Mouse (Mus musculus) heart, embryonic 15.5 days (tissue): Measurements from ENCODE around the gene Rassf3. TPM values are rescaled to one million over a fixed set of nuclear protein-coding genes. Genes with fewer than 3 reads are reported as not detected.
A peak's percentile ranks its signal among the peaks of the same experiment; 100 is the strongest.

Experiments
- ATAC-seq: fragments of 200-750 bp; cut with Nextera tagmentation; replicated peaks from 2 replicates; pipeline ENCODE4 v1.8.0; 2017; ENCODE audit warnings: low read depth, moderate TSS enrichment; ENCODE audit not compliant: insufficient number of reproducible peaks, insufficient read depth, low FRiP score
- H3K27ac ChIP-seq: fragments of 300-500 bp; sonication (generic); 2 replicates; pipeline ENCODE4 v1.5.1; 2015; ENCODE audit warnings: mild to moderate bottlenecking, inconsistent platforms
- H3K27me3 ChIP-seq: fragments of 300-500 bp; sonication (generic); 2 replicates; pipeline ENCODE4 v1.6.1; 2015; ENCODE audit warnings: inconsistent platforms
- H3K36me3 ChIP-seq: fragments of 300-500 bp; sonication (generic); 2 replicates; pipeline ENCODE4 v1.6.1; 2015; ENCODE audit warnings: mild to moderate bottlenecking, inconsistent platforms
- H3K4me1 ChIP-seq: fragments of 300-500 bp; sonication (generic); replicated peaks from 2 replicates; pipeline ENCODE4 v1.6.1; 2015; ENCODE audit warnings: inconsistent platforms
- H3K4me2 ChIP-seq: fragments of 300-500 bp; sonication (generic); 2 replicates; pipeline ENCODE4 v1.6.1; 2015; ENCODE audit warnings: inconsistent platforms, mild to moderate bottlenecking, moderate library complexity
- H3K4me3 ChIP-seq: fragments of 300-500 bp; sonication (generic); 2 replicates; pipeline ENCODE4 v1.5.1; 2015; ENCODE audit warnings: mild to moderate bottlenecking, inconsistent platforms
- H3K9ac ChIP-seq: fragments of 300-500 bp; sonication (generic); 2 replicates; pipeline ENCODE4 v1.6.1; 2015; ENCODE audit warnings: mild to moderate bottlenecking, inconsistent platforms
- H3K9me3 ChIP-seq: fragments of 300-500 bp; sonication (generic); replicated peaks from 2 replicates; pipeline ENCODE4 v1.6.1; 2016; ENCODE audit warnings: inconsistent platforms
- WGBS: fragments of 180-500 bp; shearing (Covaris S2); methylation state at CpG from one replicate; pipeline ENCODE4 v1.1.7; 2015; ENCODE audit warnings: mixed read lengths; 5-methylcytosine and 5-hydroxymethylcytosine counted together
- polyA plus RNA-seq: library from polyadenylated mRNA; unstranded; fragments of >200 nt; fragmentation: Nextera tagmentation; extraction: Ambion mirVana; gene quantifications from 2 replicates; pipeline ENCODE4 v1.2.1, GENCODE M21; 2015

Gene Rassf3
- polyA plus RNA-seq, 1 experiment from 2014 or later: 22.2 TPM

DNA sequence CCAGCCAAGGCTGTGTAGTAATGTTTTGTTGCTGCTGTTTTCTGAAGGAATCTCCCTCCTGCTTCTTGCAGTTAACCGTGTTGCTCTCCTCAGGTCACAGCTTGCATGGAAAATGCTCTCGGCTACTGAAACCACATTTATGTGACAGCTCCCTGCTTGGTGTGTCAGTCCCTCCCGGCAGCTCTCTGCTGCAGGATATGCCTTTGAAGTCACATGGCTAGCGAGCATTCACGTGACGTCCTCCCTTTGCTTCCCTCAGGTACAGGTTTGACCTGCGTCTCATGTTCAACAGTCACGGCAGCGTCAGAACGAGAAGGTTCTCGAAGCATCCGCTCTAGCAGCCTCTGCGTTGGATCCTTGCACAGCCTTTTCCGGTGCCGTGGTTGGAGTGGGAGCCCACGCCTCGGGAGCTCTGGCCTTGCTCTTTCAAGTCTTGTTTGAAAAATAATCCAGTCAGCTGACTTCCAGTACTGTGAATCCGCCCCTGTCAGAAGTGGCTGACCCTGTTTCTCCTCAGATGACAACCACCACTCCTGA lies 81.3 kb downstream of the Rassf3 start:
- Histone ChIP-seq H3K36me3 (peaks cover 54% of the 10 kb centered on the region; the same call in 1 of the 2 replicates), H3K4me2 (no peak overlapping the region), H3K4me3 (no peak overlapping the region), H3K9me3 (no peaks in the 10 kb centered on the region), H3K27ac (no peak overlapping the region), H3K27me3 (no peaks in the 10 kb centered on the region), H3K4me1 (peaks cover 13% of the 10 kb centered on the region), H3K9ac (no peak overlapping the region)
- no peak for ATAC-seq
- 70% methylated on average over 18 of the region's 18 CpGs for WGBS

DNA sequence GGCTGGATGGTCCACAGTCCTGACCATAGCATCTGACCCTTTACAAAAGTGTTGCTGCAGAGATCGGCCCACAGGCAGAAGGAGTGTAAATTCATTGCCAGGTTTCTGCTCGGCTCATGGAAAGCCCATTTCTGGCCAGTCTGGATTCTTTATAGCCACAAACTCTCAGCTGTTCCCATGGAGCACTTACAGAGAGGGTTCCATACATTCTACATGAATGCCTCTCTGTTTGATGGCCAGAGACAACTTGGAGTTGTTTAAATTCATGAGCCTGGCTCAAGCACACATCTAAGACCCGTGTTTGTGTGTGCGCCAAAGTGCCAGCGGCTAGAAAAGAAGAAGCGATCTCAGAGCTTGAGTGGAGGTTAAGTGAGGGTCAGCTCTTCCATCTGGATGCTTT lies 81.9 kb downstream of the Rassf3 start:
- Histone ChIP-seq H3K27ac (no peak overlapping the region), H3K9ac (no peak overlapping the region), H3K4me2 (no peak overlapping the region), H3K4me1 (peaks cover 13% of the 10 kb centered on the region), H3K36me3 (peaks cover 58% of the 10 kb centered on the region; the same call in 1 of the 2 replicates), H3K4me3 (no peak overlapping the region), H3K27me3 (no peaks in the 10 kb centered on the region), H3K9me3 (no peaks in the 10 kb centered on the region)
- WGBS: 79% methylated on average over 6 of the region's 6 CpGs
- no peak for ATAC-seq

DNA sequence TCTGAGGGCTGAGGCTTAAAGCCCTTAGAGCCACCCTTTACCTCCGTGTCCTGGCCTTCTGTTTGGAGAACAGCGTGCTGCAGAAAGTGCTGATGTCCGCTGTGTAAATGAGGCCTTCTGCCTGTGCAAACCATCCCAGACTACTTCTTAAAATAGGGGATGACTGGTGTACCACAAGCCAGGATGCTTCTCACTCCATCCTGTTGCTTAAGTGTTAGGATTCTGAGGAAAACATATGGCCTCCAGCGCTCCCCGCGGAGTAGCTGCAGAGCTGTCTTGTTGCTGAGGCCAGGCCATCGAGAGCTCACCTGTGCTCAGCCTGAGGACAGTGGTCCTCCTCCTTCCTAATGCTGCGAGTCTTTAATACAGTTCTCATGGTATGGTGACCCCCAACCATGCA lies 84.2 kb downstream of the Rassf3 start:
- H3K27ac ChIP-seq: no peak overlapping the region
- no peaks in the 10 kb centered on the region for H3K9me3 ChIP-seq
- peaks cover 15% of the 10 kb centered on the region for H3K4me1 ChIP-seq
- H3K4me3 ChIP-seq: no peak overlapping the region
- no peaks in the 10 kb centered on the region for H3K27me3 ChIP-seq
- peaks cover 67% of the 10 kb centered on the region; the same call in 1 of the 2 replicates for H3K36me3 ChIP-seq
- ATAC-seq: no peak
- H3K9ac ChIP-seq: no peak overlapping the region
- no peak overlapping the region for H3K4me2 ChIP-seq
- WGBS: 93% methylated on average over 8 of the region's 8 CpGs

- Histone ChIP-seq H3K27me3 (no peaks in the 10 kb centered on the region), H3K9me3 (no peaks in the 10 kb centered on the region), H3K9ac (no peak overlapping the region), H3K4me1 (peaks cover 18% of the 10 kb centered on the region), H3K36me3 (peaks cover 57% of the 10 kb centered on the region; the same call in 1 of the 2 replicates), H3K4me2 (no peak overlapping the region), H3K27ac (no peak overlapping the region), H3K4me3 (no peak overlapping the region)
- 80% methylated on average over 10 of the region's 10 CpGs for WGBS
- no peak for ATAC-seq
Measured at GRCm38 (mm10) chr10:121390602-121391001, 85.5 kb downstream of the Rassf3 start.

GRCm38 (mm10) chr10:121386347-121386746 lies 89.8 kb downstream of the Rassf3 start:
- Histone ChIP-seq H3K4me1 (peaks cover 15% of the 10 kb centered on the region), H3K36me3 (peaks cover 45% of the 10 kb centered on the region), H3K9me3 (no peaks in the 10 kb centered on the region), H3K4me3 (no peak overlapping the region), H3K9ac (no peak overlapping the region), H3K27me3 (no peaks in the 10 kb centered on the region), H3K27ac (peak overlapping the region; percentile 21; the same call in 1 of the 2 replicates), H3K4me2 (peak overlapping the region; percentile 31)
- no peak; the same call in 1 of the 2 replicates for ATAC-seq
- 30% methylated on average over 9 of the region's 9 CpGs for WGBS

DNA sequence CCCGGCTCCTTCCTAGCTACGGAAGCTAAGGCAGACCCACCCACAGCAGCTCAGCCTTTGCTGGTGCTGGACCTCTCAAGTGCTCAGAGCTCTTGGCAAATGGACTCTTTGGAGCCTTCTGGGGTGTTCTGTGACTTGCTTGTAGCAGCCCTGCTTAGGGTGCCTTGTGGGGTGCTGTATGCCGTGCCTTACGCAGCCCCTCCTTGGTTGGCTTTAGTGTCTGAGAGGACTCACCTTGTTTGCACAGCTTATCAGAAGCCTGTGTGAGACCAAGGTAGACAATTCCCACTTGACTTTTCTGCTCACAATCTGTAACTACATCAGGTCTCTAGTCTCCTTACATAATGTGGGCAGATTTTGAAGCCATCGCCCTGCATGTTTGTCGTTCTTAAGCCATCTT lies 90.5 kb downstream of the Rassf3 start:
- Histone ChIP-seq H3K27me3 (no peaks in the 10 kb centered on the region), H3K36me3 (peaks cover 47% of the 10 kb centered on the region), H3K9ac (no peak overlapping the region), H3K4me1 (peaks cover 15% of the 10 kb centered on the region), H3K9me3 (no peaks in the 10 kb centered on the region), H3K4me3 (no peak overlapping the region), H3K27ac (no peak overlapping the region), H3K4me2 (no peak overlapping the region)
- no peak for ATAC-seq
- WGBS: 84% methylated on average over 6 of the region's 6 CpGs

- Histone ChIP-seq H3K27me3 (no peaks in the 10 kb centered on the region), H3K9me3 (no peaks in the 10 kb centered on the region), H3K4me2 (no peak overlapping the region), H3K9ac (no peak overlapping the region), H3K36me3 (peaks cover 50% of the 10 kb centered on the region), H3K27ac (no peak overlapping the region), H3K4me3 (no peak overlapping the region), H3K4me1 (peaks cover 15% of the 10 kb centered on the region)
- no peak for ATAC-seq
- 92% methylated on average over 13 of the region's 13 CpGs for WGBS
Measured at GRCm38 (mm10) chr10:121384710-121385109, 91.4 kb downstream of the Rassf3 start.

DNA sequence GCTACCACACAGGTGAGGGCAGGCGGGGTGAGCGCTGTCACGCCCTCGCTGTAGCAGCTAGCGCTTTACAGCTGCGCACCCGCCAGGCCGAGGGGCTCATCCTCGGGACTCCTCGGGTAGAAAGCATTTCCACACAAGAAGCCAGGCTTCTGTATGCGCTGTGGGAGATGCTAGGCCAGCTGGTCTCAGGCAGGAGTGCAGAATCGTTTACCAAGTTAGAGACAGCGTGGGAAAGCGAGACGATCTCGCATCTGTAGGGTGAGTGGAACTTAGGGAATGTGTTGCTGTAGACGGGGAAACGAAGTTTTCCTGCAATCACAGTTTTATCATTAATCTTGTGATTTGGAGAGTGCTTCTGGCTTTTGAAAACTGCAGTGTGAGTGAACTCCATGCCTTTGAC lies 94.9 kb downstream of the Rassf3 start:
- no peaks in the 10 kb centered on the region for H3K9me3 ChIP-seq
- H3K4me3 ChIP-seq: no peak overlapping the region
- ATAC-seq: no peak
- H3K27me3 ChIP-seq: no peaks in the 10 kb centered on the region
- H3K4me1 ChIP-seq: peaks cover 9% of the 10 kb centered on the region
- no peak overlapping the region for H3K9ac ChIP-seq
- 80% methylated on average over 18 of the region's 18 CpGs for WGBS
- peaks cover 69% of the 10 kb centered on the region for H3K36me3 ChIP-seq
- H3K4me2 ChIP-seq: no peak overlapping the region
- H3K27ac ChIP-seq: no peak overlapping the region

DNA sequence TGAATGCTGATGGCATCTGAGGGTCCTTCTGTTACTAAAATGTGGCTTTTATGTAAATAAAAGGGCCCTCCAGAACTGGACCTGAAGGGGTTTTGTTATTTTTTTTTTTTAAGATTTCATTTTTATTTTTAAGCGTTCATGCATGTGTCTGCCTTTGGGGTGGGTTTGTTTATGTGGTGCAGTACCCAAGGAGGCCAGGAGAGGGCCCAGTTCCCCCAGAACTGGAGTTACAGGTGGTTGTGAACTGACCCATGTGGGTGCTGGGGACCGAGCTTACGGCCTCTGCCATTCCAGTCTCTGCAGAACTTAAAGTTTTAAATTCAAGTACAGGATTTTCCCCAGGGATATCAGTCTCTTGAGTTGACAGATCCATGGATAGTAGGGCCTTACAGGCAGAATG lies 96.8 kb downstream of the Rassf3 start:
- H3K9ac ChIP-seq: no peak overlapping the region
- no peaks in the 10 kb centered on the region for H3K27me3 ChIP-seq
- 96% methylated on average over 3 of the region's 3 CpGs for WGBS

GRCm38 (mm10) chr10:121376530-121377271 lies 99.4 kb downstream of the Rassf3 start:
- Histone ChIP-seq H3K27ac (no peak overlapping the region), H3K36me3 (peaks cover 66% of the 10 kb centered on the region), H3K27me3 (no peaks in the 10 kb centered on the region), H3K4me2 (no peak overlapping the region), H3K4me1 (no peaks in the 10 kb centered on the region), H3K4me3 (no peak overlapping the region), H3K9me3 (no peaks in the 10 kb centered on the region), H3K9ac (no peak overlapping the region)
- WGBS: 85% methylated on average over 24 of the region's 24 CpGs
- ATAC-seq: no peak

More for the DNA sequence above, 96.8 kb downstream of the Rassf3 start:
- Histone ChIP-seq H3K4me1 (0 out of 2 replicates have a peak, but pooled peaks cover 5% of the 10 kb centered on the region), H3K9me3 (no peaks in the 10 kb centered on the region), H3K4me2 (no peak overlapping the region), H3K36me3 (peaks cover 79% of the 10 kb centered on the region), H3K27ac (no peak overlapping the region), H3K4me3 (no peak overlapping the region)
- ATAC-seq: no peak

DNA sequence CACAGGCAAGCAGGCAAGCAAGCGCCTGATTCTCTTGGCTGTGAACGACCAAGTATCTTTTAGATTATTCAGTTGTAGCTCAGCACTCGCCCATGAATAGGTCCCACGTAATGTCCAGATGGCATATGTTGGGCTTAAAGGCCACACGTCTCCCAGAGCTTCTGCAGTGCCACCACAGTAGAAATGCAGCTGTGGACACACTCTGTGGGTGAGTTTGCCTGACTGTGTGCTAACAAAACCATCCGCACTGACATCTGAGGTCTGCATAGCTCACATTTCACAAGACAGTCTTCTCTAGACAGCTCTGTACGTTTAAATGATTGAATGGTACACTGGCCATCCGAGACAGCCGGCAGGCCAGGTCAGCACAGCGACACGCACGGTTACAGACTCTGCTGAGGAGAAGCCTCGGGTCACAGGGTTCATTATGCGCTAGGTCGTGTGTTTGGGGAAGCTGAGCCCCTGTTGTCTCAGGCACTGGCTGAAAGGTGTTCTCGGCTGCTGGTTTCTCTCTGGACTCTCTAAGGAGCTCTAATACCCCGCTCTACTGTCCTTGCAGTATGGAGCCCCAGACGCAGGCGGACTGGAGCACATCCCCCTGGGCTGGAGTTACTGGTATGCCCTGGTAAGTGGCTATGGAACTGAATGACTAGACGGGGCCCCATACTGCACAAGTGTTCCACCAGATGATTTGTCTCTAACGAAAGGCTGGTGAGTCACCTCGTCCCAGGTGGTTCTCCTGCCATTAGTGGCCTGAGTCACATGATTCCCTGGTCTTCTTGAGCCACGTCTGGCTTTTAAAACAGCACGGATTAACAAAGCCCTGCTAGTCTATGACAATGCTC lies 100.3 kb downstream of the Rassf3 start:
- H3K27ac ChIP-seq: no peak overlapping the region
- H3K36me3 ChIP-seq: peaks cover 64% of the 10 kb centered on the region
- no peaks in the 10 kb centered on the region for H3K27me3 ChIP-seq
- H3K4me1 ChIP-seq: no peaks in the 10 kb centered on the region
- no peak overlapping the region for H3K4me2 ChIP-seq
- H3K4me3 ChIP-seq: no peak overlapping the region
- ATAC-seq: no peak
- WGBS: 72% methylated on average over 24 of the region's 24 CpGs
- no peaks in the 10 kb centered on the region for H3K9me3 ChIP-seq
- H3K9ac ChIP-seq: no peak overlapping the region
